Mouse (Mus musculus): ENCODE data around the gene Ank3. TPM values are rescaled to one million over a fixed set of nuclear protein-coding genes. Genes with fewer than 3 reads are reported as not detected.

The Ank3 gene
- polyA plus RNA-seq, 1 experiment from 2014 or later: 13.4 TPM

DNA sequence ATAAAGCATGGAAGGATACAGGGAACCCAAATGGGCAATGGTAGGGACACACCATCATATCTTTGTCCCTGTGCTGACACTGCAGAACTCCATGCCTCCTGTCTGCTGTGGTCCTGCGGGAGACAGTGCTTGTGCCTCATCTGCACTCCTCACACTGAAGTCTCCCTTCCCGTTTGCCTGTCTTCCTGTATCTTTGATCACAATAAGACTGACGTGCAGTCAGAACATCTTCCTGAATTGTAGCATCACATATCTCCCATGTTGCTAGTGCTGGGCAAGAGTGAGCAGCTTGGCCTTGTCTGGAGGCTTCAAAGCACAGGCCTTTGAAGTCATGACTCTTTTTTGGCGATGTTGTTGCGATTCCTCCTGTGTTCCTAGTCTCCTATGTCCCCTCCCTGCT lies 346.3 kb downstream of the Ank3 start:
- ATAC-seq (replicated peaks; ENCODE audit: low FRiP score) (no peak), DNase-seq (ENCODE audit: low spot score) (no peak)
- no peaks in the 10 kb centered on the region; the same call in none of the 2 replicates for H3K4me1 ChIP-seq (replicated peaks; ENCODE audit: control insufficient read depth, insufficient read depth, low read length)
- H3K9me3 ChIP-seq (ENCODE audit: control insufficient read depth, low read length): no peaks in the 10 kb centered on the region
- H3K4me2 ChIP-seq: no peak overlapping the region
- H3K27me3 ChIP-seq (replicated peaks; ENCODE audit: control insufficient read depth, insufficient read depth, low read length): no peaks in the 10 kb centered on the region
- no peak overlapping the region for H3K4me3 ChIP-seq (ENCODE audit: low read depth, low read length)
- H3K36me3 ChIP-seq (ENCODE audit: control insufficient read depth, insufficient read depth, low read length): no peaks in the 10 kb centered on the region
- no peak overlapping the region for H3K9ac ChIP-seq (ENCODE audit: low read depth, low read length)
- WGBS: 71% methylated on average over 5 of the region's 5 CpGs
- no peak overlapping the region for H3K27ac ChIP-seq (ENCODE audit: low read depth, low read length)

DNA sequence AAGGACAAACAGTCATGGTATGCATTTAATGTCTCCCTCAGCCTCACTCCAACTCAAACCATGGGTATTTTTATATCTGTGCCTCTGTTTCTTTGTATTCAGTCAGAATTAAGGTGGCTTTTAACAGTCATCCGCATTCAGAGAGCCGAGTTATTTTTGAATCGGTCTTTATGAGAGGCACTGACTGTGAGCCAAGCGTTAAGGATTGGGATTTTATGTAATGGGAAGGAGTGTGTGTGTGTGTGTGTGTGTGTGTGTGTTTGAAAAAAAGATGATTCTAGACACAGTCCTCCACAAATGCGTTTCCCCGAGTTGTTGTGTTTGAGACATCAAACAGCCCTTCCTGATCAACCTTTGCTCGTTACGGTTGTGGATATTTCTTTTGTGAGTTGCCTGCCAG lies 347.7 kb downstream of the Ank3 start:
- ATAC-seq (replicated peaks; ENCODE audit: low FRiP score) (no peak), DNase-seq (ENCODE audit: low spot score) (no peak)
- Histone ChIP-seq H3K36me3 (ENCODE audit: control insufficient read depth, insufficient read depth, low read length) (no peaks in the 10 kb centered on the region), H3K27ac (ENCODE audit: low read depth, low read length) (no peak overlapping the region), H3K4me2 (no peak overlapping the region), H3K4me3 (ENCODE audit: low read depth, low read length) (no peak overlapping the region), H3K27me3 (replicated peaks; ENCODE audit: control insufficient read depth, insufficient read depth, low read length) (no peaks in the 10 kb centered on the region), H3K9me3 (ENCODE audit: control insufficient read depth, low read length) (no peaks in the 10 kb centered on the region), H3K9ac (ENCODE audit: low read depth, low read length) (no peak overlapping the region), H3K4me1 (replicated peaks; ENCODE audit: control insufficient read depth, insufficient read depth, low read length) (no peaks in the 10 kb centered on the region; the same call in none of the 2 replicates)
- whole genome bisulfite sequencing: 81% methylated on average over 8 of the region's 8 CpGs

DNA sequence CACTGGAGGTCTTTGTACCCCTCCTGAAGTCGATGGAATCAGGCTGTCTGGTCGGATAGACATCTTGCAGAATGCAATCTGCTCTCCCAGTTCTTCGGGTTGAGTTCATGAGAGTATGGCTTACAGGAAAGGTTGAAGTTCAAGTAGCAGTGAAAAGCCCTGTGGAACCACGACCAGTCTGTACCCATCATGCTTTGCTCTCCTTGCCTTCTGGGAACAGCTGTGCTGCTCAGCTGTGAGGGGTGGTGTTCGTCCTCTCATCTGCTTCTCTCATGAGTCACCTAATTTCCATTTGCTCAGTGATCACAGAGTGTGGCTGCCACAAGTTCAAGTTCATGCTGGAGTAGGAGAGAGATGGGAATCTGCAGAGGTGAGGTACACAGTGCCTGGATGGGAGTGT lies 348.2 kb downstream of the Ank3 start:
- ATAC-seq (replicated peaks; ENCODE audit: low FRiP score): no peak
- Histone ChIP-seq H3K27me3 (replicated peaks; ENCODE audit: control insufficient read depth, insufficient read depth, low read length) (no peaks in the 10 kb centered on the region), H3K27ac (ENCODE audit: low read depth, low read length) (no peak overlapping the region)

DNA sequence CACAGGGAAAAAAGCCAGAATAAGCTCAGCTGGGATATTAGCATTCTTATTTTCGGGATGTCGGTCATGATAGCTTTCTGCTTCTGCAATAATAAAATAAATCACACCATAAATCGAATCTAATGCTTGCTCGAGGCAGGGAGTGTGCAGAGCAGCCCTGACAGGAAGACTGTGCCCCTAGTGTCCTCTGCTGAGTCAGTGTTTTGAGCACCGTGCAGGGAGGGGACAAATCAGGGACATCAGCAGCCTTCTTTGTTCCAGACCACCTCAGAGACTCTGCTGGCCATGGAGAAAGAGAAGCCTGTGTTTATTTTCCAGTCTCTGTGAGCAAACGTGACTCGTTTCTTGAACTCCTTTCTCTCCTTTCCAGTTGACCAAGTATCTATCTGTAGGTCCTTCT lies 352.8 kb downstream of the Ank3 start:
- Histone ChIP-seq H3K9me3 (ENCODE audit: control insufficient read depth, low read length) (no peaks in the 10 kb centered on the region), H3K27ac (ENCODE audit: low read depth, low read length) (no peak overlapping the region), H3K4me3 (ENCODE audit: low read depth, low read length) (no peak overlapping the region), H3K27me3 (replicated peaks; ENCODE audit: control insufficient read depth, insufficient read depth, low read length) (no peaks in the 10 kb centered on the region), H3K4me1 (replicated peaks; ENCODE audit: control insufficient read depth, insufficient read depth, low read length) (no peaks in the 10 kb centered on the region; the same call in none of the 2 replicates), H3K36me3 (ENCODE audit: control insufficient read depth, insufficient read depth, low read length) (no peaks in the 10 kb centered on the region), H3K4me2 (no peak overlapping the region), H3K9ac (ENCODE audit: low read depth, low read length) (no peak overlapping the region)
- no peak for ATAC-seq (replicated peaks; ENCODE audit: low FRiP score)
- WGBS: 53% methylated on average over 7 of the region's 7 CpGs
- DNase-seq (ENCODE audit: low spot score): no peak

More for the DNA sequence above, 348.2 kb downstream of the Ank3 start:
- 67% methylated on average over 5 of the region's 5 CpGs for WGBS
- no peaks in the 10 kb centered on the region; the same call in none of the 2 replicates for H3K4me1 ChIP-seq (replicated peaks; ENCODE audit: control insufficient read depth, insufficient read depth, low read length)
- no peak overlapping the region for H3K4me3 ChIP-seq (ENCODE audit: low read depth, low read length)
- no peak overlapping the region for H3K9ac ChIP-seq (ENCODE audit: low read depth, low read length)
- H3K36me3 ChIP-seq (ENCODE audit: control insufficient read depth, insufficient read depth, low read length): no peaks in the 10 kb centered on the region
- H3K9me3 ChIP-seq (ENCODE audit: control insufficient read depth, low read length): no peaks in the 10 kb centered on the region
- no peak overlapping the region for H3K4me2 ChIP-seq
- DNase-seq (ENCODE audit: low spot score): no peak

DNA sequence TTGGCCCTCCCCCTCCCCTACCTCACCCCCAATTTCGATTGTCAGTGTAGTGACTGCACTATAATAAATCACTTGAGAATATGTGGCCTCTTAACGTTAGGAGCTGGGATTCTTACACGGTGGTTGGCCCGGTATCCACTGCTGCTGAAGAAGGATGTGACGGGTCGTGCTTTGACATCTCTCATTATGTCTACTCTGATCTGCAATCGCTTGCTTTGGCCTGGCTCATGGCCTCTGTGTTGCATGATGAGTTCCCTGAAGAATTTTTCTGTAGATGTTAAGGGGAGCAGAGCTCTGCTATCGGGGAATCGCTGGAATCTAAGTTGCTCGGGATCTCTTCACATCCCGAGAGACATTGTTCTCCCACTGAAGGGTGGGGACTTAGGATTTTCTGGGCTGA lies 354.9 kb downstream of the Ank3 start:
- DNase-seq (ENCODE audit: low spot score): no peak
- ATAC-seq (replicated peaks; ENCODE audit: low FRiP score): no peak
- no peak overlapping the region for H3K4me2 ChIP-seq

DNA sequence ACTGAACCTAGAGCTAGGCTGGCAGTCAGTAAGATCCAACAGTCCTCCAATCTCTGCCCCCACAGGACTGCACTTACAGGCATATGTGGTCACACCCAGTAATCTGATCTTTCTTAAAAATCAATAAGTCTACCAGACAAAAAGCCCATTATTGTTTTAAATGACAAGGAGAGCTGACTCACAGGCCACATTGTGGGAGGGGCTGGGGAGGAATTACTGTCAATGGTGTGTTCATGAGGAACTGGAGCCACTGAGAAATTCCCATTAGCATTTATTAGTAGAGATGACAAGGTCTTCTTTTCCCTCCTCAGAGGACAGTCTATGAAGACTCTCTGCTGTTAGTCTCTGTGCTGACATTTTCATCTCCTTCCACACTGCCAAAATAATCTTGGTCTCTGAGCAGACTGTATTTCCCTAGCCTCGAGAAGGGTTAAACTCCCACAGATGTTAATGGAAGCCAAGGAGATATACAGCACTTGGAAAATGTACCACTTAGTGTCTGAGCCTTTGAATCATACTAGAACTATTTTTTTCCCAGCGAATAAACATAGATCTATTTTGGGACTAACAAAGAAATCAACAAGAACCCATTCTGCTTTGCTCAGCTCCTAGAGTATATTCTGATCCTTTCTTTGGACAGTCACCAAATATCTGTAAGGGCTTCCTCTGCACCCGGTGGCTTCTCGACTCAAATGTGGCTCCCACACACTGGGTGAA lies 358.5 kb downstream of the Ank3 start:
- H3K27me3 ChIP-seq (replicated peaks; ENCODE audit: control insufficient read depth, insufficient read depth, low read length): no peaks in the 10 kb centered on the region
- DNase-seq (ENCODE audit: low spot score): no peak
- H3K9ac ChIP-seq (ENCODE audit: low read depth, low read length): no peak overlapping the region
- no peaks in the 10 kb centered on the region; the same call in 1 of the 2 replicates for H3K4me1 ChIP-seq (replicated peaks; ENCODE audit: control insufficient read depth, insufficient read depth, low read length)
- no peaks in the 10 kb centered on the region for H3K9me3 ChIP-seq (ENCODE audit: control insufficient read depth, low read length)
- WGBS: 67% methylated on average over 4 of the region's 4 CpGs
- no peak for ATAC-seq (replicated peaks; ENCODE audit: low FRiP score)
- no peak overlapping the region for H3K4me3 ChIP-seq (ENCODE audit: low read depth, low read length)
- H3K27ac ChIP-seq (ENCODE audit: low read depth, low read length): no peak overlapping the region
- H3K36me3 ChIP-seq (ENCODE audit: control insufficient read depth, insufficient read depth, low read length): no peaks in the 10 kb centered on the region
- H3K4me2 ChIP-seq: no peak overlapping the region

More for the DNA sequence above, 354.9 kb downstream of the Ank3 start:
- no peak overlapping the region for H3K4me3 ChIP-seq (ENCODE audit: low read depth, low read length)
- H3K36me3 ChIP-seq (ENCODE audit: control insufficient read depth, insufficient read depth, low read length): no peaks in the 10 kb centered on the region
- WGBS: 84% methylated on average over 11 of the region's 11 CpGs
- H3K27ac ChIP-seq (ENCODE audit: low read depth, low read length): no peak overlapping the region
- no peak overlapping the region for H3K9ac ChIP-seq (ENCODE audit: low read depth, low read length)
- H3K4me1 ChIP-seq (replicated peaks; ENCODE audit: control insufficient read depth, insufficient read depth, low read length): no peaks in the 10 kb centered on the region
- H3K27me3 ChIP-seq (replicated peaks; ENCODE audit: control insufficient read depth, insufficient read depth, low read length): no peaks in the 10 kb centered on the region
- H3K9me3 ChIP-seq (ENCODE audit: control insufficient read depth, low read length): no peaks in the 10 kb centered on the region

DNA sequence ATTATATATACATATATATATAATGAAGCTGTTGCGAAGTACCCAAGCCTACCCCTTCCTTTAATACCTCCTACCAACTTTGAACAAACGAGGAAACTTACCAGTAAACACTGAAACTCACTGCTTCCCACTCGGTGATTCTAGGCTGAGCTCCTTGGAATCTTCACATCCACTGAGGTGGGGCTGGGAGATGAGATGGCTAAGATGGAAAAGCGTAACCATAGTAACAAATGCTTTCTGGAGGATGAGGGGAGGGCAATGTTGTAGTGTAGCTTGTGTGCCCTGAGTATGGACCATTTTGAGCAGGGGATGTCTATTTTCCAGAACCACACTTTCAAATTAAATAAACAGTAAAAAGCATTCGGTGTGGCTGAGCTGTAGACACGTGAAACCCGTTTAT lies 364.4 kb downstream of the Ank3 start:
- Histone ChIP-seq H3K27me3 (replicated peaks; ENCODE audit: control insufficient read depth, insufficient read depth, low read length) (no peaks in the 10 kb centered on the region), H3K9me3 (ENCODE audit: control insufficient read depth, low read length) (no peaks in the 10 kb centered on the region), H3K4me2 (no peak overlapping the region), H3K36me3 (ENCODE audit: control insufficient read depth, insufficient read depth, low read length) (no peaks in the 10 kb centered on the region), H3K4me1 (replicated peaks; ENCODE audit: control insufficient read depth, insufficient read depth, low read length) (no peaks in the 10 kb centered on the region; the same call in 1 of the 2 replicates), H3K9ac (ENCODE audit: low read depth, low read length) (no peak overlapping the region), H3K27ac (ENCODE audit: low read depth, low read length) (no peak overlapping the region), H3K4me3 (ENCODE audit: low read depth, low read length) (no peak overlapping the region)
- ATAC-seq (replicated peaks; ENCODE audit: low FRiP score) (no peak), DNase-seq (ENCODE audit: low spot score) (no peak)
- WGBS: 69% methylated on average over 7 of the region's 7 CpGs

DNA sequence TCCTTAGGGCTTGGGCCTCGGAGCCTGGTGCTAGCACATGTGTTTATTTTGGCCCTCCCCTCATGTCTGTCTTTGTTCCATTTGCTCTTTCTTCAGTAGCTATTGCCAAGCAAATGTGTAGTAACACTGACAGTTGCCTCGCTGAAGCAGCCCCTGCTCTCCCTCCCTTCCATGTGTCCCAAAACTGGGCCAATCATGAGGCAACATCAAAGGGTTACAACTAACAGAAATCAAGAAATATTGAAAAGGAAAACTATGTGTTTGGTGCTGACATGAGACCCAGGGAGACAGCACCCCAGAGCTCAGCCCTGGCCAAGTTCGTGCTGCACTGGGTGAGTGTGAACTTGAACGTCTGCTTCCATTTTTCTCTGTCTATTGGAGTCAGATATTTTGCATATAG lies 365.8 kb downstream of the Ank3 start:
- Histone ChIP-seq H3K4me3 (ENCODE audit: low read depth, low read length) (no peak overlapping the region), H3K9ac (ENCODE audit: low read depth, low read length) (no peak overlapping the region), H3K9me3 (ENCODE audit: control insufficient read depth, low read length) (no peaks in the 10 kb centered on the region), H3K36me3 (ENCODE audit: control insufficient read depth, insufficient read depth, low read length) (no peaks in the 10 kb centered on the region), H3K27me3 (replicated peaks; ENCODE audit: control insufficient read depth, insufficient read depth, low read length) (no peaks in the 10 kb centered on the region), H3K4me2 (no peak overlapping the region), H3K4me1 (replicated peaks; ENCODE audit: control insufficient read depth, insufficient read depth, low read length) (no peaks in the 10 kb centered on the region; the same call in 1 of the 2 replicates), H3K27ac (ENCODE audit: low read depth, low read length) (no peak overlapping the region)
- 69% methylated on average over 4 of the region's 4 CpGs for WGBS
- no peak for ATAC-seq (replicated peaks; ENCODE audit: low FRiP score)
- no peak for DNase-seq (ENCODE audit: low spot score)

DNA sequence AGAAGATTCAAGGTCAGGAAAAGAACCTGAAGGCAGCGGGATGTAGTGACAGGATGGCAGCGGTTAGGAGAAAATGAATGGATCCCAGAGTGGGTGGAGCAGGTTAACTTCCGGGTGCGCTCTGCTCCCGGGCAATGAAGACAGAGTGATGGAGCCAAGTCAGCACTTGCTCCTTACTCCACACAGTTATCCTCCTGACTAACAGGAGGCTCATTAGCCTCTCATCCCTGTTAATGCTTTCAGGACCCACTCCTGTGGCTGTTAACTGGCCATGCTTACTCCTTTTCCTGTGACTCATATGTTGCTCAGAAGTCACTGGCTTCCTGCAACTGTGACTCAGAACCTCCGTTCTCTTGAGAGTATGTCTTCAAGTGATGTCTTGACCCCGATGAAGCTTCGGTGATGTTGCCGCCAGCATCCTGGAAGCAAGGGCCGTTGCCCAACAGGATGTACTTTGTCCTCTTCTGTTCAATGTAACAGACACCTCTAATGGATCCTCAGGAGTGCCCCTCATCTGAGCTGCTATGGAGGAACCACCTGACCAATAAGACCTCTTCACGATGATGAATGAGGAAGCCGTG lies 378.6 kb downstream of the Ank3 start:
- Histone ChIP-seq H3K4me3 (ENCODE audit: low read depth, low read length) (no peak overlapping the region), H3K27ac (ENCODE audit: low read depth, low read length) (no peak overlapping the region), H3K9ac (ENCODE audit: low read depth, low read length) (no peak overlapping the region), H3K4me1 (replicated peaks; ENCODE audit: control insufficient read depth, insufficient read depth, low read length) (no peaks in the 10 kb centered on the region; the same call in 1 of the 2 replicates), H3K27me3 (replicated peaks; ENCODE audit: control insufficient read depth, insufficient read depth, low read length) (no peaks in the 10 kb centered on the region), H3K9me3 (ENCODE audit: control insufficient read depth, low read length) (no peaks in the 10 kb centered on the region), H3K4me2 (no peak overlapping the region), H3K36me3 (ENCODE audit: control insufficient read depth, insufficient read depth, low read length) (no peaks in the 10 kb centered on the region)
- 66% methylated on average over 12 of the region's 12 CpGs for WGBS
- DNase-seq (ENCODE audit: low spot score) (no peak), ATAC-seq (replicated peaks; ENCODE audit: low FRiP score) (no peak)

Measured in liver, embryonic 11.5 days (tissue).